Mouse (Mus musculus) embryonic fibroblast, embryonic 13.5 days (primary cell): ENCODE results near the gene Ncln. TPM values are rescaled to one million over a fixed set of nuclear protein-coding genes. Genes with fewer than 3 reads are reported as not detected.

Source experiments
- H3K27ac ChIP-seq: 2 replicates; pipeline ENCODE4 v1.5.1; 2012; ENCODE audit warnings: low read length, control low read depth, inconsistent platforms; ENCODE audit not compliant: insufficient read depth
- H3K4me1 ChIP-seq: 2 replicates; pipeline ENCODE4 v1.6.1; 2011; ENCODE audit warnings: low read length; ENCODE audit not compliant: control insufficient read depth, insufficient read depth
- H3K4me3 ChIP-seq: 2 replicates; pipeline ENCODE4 v1.5.1; 2011; ENCODE audit warnings: mild to moderate bottlenecking, control low read depth, low read length; ENCODE audit not compliant: insufficient read depth
- CTCF ChIP-seq: IDR thresholded peaks from 2 replicates; pipeline ENCODE4 v1.5.1; 2011; ENCODE audit warnings: mild to moderate bottlenecking, control low read depth, low read length, moderate library complexity, borderline replicate concordance; ENCODE audit not compliant: insufficient read depth
- POLR2A ChIP-seq: IDR thresholded peaks from 2 replicates; pipeline ENCODE4 v1.6.1; 2011; ENCODE audit warnings: low read depth, mild to moderate bottlenecking, control low read depth, low read length, moderate library complexity
- polyA plus RNA-seq: library from polyadenylated mRNA; stranded (reverse); fragments of >200 nt; gene quantifications from 2 replicates; pipeline ENCODE4 v1.2.4, GENCODE M21; 2011; ENCODE audit warnings: low read depth; ENCODE audit not compliant: missing spikeins, insufficient read length

The Ncln gene
- polyA plus RNA-seq, 1 experiment: 62.8 TPM

DNA sequence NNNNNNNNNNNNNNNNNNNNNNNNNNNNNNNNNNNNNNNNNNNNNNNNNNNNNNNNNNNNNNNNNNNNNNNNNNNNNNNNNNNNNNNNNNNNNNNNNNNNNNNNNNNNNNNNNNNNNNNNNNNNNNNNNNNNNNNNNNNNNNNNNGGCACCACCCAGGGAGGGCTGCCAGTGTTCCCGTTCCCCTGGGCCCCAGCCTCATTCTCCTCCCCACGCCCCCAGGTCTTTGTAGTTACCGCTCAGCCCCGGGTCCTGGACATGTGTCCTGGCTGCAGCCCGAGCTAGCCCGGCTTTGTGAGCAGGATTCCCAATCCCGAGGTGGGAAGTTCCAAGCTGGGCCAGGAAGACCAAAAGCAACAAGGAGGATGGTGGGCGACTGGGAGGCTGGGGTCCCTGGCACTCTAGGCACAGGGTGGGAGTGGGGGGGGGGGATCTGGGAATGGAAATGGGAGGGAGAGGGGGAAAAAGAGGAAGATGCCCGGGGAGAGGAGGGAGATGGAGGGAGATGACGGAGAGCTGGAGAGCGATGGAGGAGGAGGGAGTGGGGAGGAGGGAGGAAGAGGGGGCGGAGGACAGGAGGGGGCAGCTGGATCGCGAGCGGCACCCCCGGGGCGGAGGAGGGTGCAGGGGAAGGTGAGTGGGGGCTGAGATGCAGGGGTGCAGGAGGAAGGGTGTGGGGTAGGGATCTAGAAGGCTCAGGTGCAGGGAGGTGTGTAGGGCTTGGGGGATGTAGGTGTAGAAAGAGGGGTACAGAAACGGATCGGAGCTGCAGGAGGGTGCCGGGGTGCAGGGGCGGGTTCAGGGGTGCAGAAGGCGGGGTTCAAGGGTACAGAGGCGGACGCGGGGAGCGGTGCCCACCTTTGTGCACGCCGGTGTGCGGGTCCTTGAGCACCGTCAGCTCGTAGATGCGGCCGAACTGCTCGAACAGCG lies 14.3 kb downstream of the Ncln start:
- Histone ChIP-seq H3K4me1 (no peaks in the 10 kb centered on the region), H3K27ac (no peak overlapping the region), H3K4me3 (peak overlapping the region; percentile 51)
- no peak for TF ChIP-seq CTCF
- TF ChIP-seq POLR2A: no peak

DNA sequence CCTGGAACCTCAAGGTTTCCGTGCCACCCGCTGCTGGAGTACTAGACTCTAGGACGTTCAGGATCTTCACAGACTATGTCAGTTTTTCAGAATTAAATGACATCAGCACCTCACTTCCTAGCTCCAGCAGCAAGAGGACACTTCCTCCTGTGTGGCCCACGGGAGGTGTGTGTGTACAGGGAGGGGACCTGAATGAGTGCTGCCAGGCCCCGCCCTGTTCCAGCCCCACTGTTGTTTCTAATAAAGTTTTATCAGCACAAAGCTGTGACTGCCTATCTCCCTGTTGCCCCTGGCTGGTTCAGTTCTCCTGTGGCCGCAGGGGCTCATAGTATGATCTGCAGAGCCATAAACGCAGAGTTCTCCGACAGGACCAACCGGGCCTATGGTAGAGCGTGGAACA lies 21.7 kb downstream of the Ncln start:
- no peaks in the 10 kb centered on the region for H3K4me1 ChIP-seq
- no peak overlapping the region for H3K27ac ChIP-seq
- no peak overlapping the region for H3K4me3 ChIP-seq
- no peak for TF ChIP-seq POLR2A
- TF ChIP-seq CTCF: no peak

DNA sequence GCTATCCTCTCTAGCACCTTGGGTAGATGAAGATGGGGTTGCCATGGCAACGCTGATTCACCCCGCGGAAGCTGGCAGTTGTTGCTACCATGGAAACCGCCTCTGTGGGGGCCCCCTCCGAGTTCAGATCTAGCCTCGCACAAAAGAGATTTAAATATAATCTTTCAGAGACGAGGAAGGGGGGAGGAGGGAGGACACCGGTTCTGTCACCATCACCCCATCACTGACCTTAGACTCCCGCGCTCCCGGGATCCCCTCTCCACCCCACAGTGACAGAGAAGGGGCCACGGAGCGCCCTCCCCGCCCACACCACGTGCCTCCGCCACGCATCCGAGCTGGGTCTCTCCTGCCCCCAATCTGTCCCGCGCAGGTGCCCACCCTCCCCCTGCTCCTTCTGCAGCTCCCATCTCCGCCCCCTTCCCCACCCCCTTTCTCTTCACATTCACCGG lies 23.2 kb downstream of the Ncln start:
- TF ChIP-seq POLR2A: no peak
- TF ChIP-seq CTCF: no peak

DNA sequence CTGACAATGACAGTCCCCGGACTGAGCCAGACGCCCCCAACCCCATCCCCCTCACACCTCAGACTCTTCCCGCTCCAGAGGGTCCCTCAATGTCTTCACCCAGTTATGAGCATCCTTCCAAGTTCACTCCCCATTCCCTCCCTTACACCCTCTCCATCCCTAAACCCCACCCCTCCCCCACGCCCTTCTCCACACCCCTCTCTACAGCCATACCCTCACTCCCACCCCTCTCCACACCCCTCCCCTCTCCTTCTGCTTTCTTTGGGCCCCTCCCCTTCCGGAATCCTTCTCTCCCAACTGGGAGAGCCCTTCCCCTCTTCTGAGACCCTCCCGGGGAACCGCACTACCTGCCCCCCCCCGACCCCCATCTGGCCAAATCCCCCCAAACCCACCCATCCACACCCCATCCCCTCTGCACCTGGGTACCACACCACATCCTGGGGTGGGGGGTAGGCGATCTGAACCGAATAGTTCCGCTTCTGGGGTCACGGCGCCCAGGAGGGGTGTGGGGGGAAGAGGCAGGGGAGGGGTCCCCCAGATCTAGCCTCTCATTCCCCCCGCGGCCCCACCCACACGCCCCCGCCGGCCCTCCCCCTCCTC lies 23.7 kb downstream of the Ncln start:
- H3K4me1 ChIP-seq: no peaks in the 10 kb centered on the region
- no peak overlapping the region for H3K27ac ChIP-seq
- no peak overlapping the region for H3K4me3 ChIP-seq
- TF ChIP-seq CTCF (no peak), POLR2A (no peak)

More for the DNA sequence above, 23.2 kb downstream of the Ncln start:
- Histone ChIP-seq H3K4me3 (no peak overlapping the region), H3K27ac (no peak overlapping the region), H3K4me1 (no peaks in the 10 kb centered on the region)

DNA sequence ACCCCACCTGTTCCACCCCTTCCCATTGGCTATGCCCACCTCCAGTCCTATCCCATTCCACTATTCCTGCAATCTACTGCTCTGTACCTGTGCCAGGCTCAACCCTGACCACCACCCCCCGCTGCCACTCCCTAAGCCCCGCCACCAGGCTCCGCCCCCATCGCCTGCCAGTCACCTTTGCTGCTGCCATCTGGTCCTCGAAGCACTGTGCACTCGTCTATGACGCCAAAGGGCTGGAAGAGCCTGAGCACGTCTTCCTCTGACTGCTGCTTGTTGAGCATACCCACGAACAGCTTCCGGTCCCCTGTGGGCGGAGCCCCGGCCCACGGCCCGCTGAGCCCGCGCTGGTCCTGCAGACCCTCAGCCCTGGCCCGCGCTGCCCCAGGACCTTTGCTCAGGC lies 25.7 kb downstream of the Ncln start:
- no peaks in the 10 kb centered on the region for H3K4me1 ChIP-seq
- no peak for TF ChIP-seq CTCF
- no peak for TF ChIP-seq POLR2A

DNA sequence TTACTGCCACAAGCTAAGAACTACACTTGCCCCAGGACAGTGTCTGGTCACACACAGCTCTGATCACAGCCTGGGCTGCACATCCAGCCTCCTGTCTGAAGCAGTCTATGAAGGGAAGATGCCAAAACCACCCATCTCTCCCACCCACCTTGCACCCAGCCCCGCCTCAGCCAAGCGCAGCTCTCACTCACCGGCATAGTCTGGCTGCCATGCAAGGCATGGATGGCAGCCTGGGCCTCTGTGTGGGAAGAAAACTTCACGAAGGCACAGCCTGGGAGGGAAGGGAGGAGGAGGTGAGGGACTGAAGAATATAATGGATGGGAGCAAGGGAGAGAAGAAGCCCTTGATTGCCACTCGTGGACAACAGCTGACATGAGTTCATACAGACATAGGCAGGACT lies 26.9 kb downstream of the Ncln start:
- H3K4me1 ChIP-seq: no peaks in the 10 kb centered on the region
- TF ChIP-seq CTCF (no peak), POLR2A (no peak)
- no peak overlapping the region for H3K27ac ChIP-seq
- H3K4me3 ChIP-seq: no peak overlapping the region

More for the DNA sequence above, 25.7 kb downstream of the Ncln start:
- H3K4me3 ChIP-seq: no peak overlapping the region
- H3K27ac ChIP-seq: no peak overlapping the region

DNA sequence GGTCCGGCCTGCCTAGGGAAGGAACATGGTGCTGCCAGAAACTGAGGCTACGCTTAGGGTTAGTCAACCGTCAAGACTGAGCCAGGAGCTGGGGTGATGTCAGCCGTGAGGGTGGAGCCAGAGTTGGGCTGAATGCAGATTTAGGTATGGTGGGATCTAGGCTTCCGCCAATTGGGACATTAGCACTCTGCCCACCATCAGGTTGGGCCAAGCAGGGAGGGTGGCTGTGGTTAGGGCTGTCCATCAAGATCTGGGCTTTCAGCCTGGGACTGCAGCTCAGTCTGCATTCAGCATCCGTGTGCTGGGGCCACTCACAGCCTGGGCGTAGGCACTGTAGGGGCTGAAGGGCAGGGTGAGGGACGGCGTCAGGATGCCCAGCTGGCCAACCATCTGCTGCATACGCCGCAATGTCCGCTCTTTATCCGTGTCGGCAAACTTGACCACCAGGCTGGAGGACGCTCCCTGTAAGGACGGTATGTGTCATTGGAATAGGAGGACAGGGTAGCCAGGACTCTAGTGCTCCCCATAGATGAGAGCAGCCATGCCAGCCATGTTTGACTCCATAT lies 28.4 kb downstream of the Ncln start:
- Histone ChIP-seq H3K27ac (no peak overlapping the region), H3K4me1 (no peaks in the 10 kb centered on the region), H3K4me3 (no peak overlapping the region)
- TF ChIP-seq CTCF: no peak
- no peak for TF ChIP-seq POLR2A

DNA sequence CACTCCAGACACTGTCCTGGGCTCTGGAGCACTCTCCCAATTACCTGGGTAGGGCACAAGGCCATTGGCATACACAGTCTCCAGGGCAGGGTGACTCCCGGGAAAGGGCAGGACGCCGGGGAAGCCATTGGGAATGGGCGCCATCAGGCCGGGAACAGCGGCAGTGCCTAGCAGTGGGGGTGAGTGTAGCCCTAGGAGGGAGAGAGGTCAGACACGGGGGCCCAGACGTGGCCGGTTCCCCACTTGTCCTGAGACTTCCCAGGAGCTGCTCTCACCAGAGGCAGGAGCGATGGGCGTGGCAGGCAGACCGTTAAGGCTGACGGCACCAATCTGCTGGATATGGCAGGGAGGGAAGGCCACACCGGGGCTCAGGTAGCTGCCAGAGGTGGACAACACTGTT lies 29.3 kb downstream of the Ncln start:
- H3K4me1 ChIP-seq: no peaks in the 10 kb centered on the region
- H3K27ac ChIP-seq: no peak overlapping the region
- no peak overlapping the region for H3K4me3 ChIP-seq
- TF ChIP-seq CTCF (no peak), POLR2A (no peak)

DNA sequence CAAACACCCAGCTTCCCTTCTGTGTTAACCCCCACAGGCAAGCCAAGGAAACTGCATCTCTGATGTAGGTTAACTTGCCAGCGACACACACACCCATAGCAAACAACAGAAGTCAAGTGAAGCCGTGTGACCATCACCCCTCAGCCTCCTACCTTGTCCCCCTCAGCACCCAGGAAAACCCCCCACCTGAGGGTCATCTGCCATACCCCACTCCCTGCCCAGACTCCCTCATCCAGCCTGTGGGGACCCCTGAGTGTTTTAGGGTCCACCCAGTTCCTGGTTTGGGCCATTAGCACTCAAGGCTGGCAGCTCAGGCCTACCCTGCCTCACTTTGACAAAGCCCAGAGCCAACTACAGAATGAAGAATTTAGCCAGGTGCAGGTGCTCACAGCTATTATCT lies 30.1 kb downstream of the Ncln start:
- TF ChIP-seq POLR2A (no peak), CTCF (no peak)
- Histone ChIP-seq H3K4me1 (no peaks in the 10 kb centered on the region), H3K27ac (no peak overlapping the region), H3K4me3 (no peak overlapping the region)

DNA sequence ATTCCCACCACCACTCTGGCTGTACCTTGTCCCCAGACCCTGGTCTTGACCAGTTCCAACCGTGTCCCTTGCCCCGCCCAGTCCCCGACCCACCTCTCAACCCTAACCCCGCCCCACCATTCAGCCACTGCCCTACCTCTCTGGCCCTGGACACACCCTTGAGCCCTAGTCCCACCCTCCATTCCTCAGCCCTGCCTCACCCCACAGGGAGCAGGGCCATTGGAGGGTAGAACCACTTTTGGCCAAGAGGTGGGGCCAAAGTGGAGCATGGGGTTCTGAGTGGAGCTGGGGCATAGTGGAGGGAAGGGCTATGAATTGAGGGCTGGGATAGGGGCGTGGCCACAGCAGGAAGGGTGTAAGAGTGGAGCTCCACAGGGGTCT lies 30.9 kb downstream of the Ncln start:
- H3K4me1 ChIP-seq: no peaks in the 10 kb centered on the region
- TF ChIP-seq POLR2A: no peak
- TF ChIP-seq CTCF: no peak
- no peak overlapping the region for H3K4me3 ChIP-seq
- H3K27ac ChIP-seq: no peak overlapping the region
